Mouse (Mus musculus) testis, adult 2 months (tissue): Measurements from ENCODE around the gene Sdcbp2.

ENCODE experiments used
- CTCF ChIP-seq: fragments of 200-500 bp; IDR thresholded peaks from 2 replicates; pipeline ENCODE4 v1.5.1; 2012; ENCODE audit warnings: low read depth, mild to moderate bottlenecking, inconsistent platforms, low read length, moderate library complexity; ENCODE audit not compliant: control insufficient read depth, insufficient read depth, insufficient replicate concordance
- POLR2A ChIP-seq: fragments of 200-500 bp; IDR thresholded peaks from 2 replicates; pipeline ENCODE4 v1.6.1; 2012; ENCODE audit warnings: low read depth, mild to moderate bottlenecking, inconsistent platforms, low read length, moderate library complexity; ENCODE audit not compliant: control insufficient read depth

GRCm38 (mm10) chr2:151632159-151632814 is 59.9 kb downstream of the Sdcbp2 start, which contains the start of gene Snph:
- TF ChIP-seq POLR2A: no peak
- no peak for TF ChIP-seq CTCF
